Mouse (Mus musculus) testis, adult 2 months (tissue): ENCODE measurements around the gene Mapk1ip1l. TPM values are rescaled to one million over a fixed set of nuclear protein-coding genes. Genes with fewer than 3 reads are reported as not detected.

Source experiments
- H3K27ac ChIP-seq: fragments of 200-500 bp; 2 replicates; pipeline ENCODE4 v1.5.1; 2012; ENCODE audit warnings: low read depth, low read length; ENCODE audit not compliant: control insufficient read depth, insufficient read depth
- H3K27me3 ChIP-seq: fragments of 200-500 bp; 2 replicates; pipeline ENCODE4 v1.6.1; 2012; ENCODE audit warnings: mild to moderate bottlenecking, low read length, moderate library complexity; ENCODE audit not compliant: control insufficient read depth, insufficient read depth
- H3K36me3 ChIP-seq: fragments of 200-500 bp; 2 replicates; pipeline ENCODE4 v1.6.1; 2012; ENCODE audit warnings: mild to moderate bottlenecking, low read length; ENCODE audit not compliant: control insufficient read depth, insufficient read depth
- H3K4me1 ChIP-seq: fragments of 200-500 bp; 2 replicates; pipeline ENCODE4 v1.6.1; 2012; ENCODE audit warnings: low read length; ENCODE audit not compliant: control insufficient read depth, insufficient read depth
- H3K4me3 ChIP-seq: fragments of 200-500 bp; 2 replicates; pipeline ENCODE4 v1.5.1; 2012; ENCODE audit warnings: low read depth, mild to moderate bottlenecking, low read length, moderate library complexity, mixed read lengths; ENCODE audit not compliant: control insufficient read depth
- CTCF ChIP-seq: fragments of 200-500 bp; IDR thresholded peaks from 2 replicates; pipeline ENCODE4 v1.5.1; 2012; ENCODE audit warnings: low read depth, mild to moderate bottlenecking, inconsistent platforms, low read length, moderate library complexity; ENCODE audit not compliant: control insufficient read depth, insufficient read depth, insufficient replicate concordance
- POLR2A ChIP-seq: fragments of 200-500 bp; IDR thresholded peaks from 2 replicates; pipeline ENCODE4 v1.6.1; 2012; ENCODE audit warnings: low read depth, mild to moderate bottlenecking, inconsistent platforms, low read length, moderate library complexity; ENCODE audit not compliant: control insufficient read depth
- polyA plus RNA-seq: library from polyadenylated mRNA; depleted of rRNA; stranded (reverse); fragments of >200 nt; gene quantifications from 2 replicates; pipeline ENCODE4 v1.2.3, GENCODE M21; 2012; rRNA removed

Mapk1ip1l gene
- polyA plus RNA-seq, 1 experiment = 41.8 TPM

GRCm38 (mm10) chr14:47364742-47365449, 66.8 kb downstream of the Mapk1ip1l start:
- H3K4me1 ChIP-seq = peaks cover 7% of the 10 kb centered on the region
- H3K4me3 ChIP-seq = peak overlapping the region; percentile 28
- no peaks in the 10 kb centered on the region for H3K36me3 ChIP-seq
- TF ChIP-seq CTCF (no peak), POLR2A (no peak)
- no peak overlapping the region for H3K27ac ChIP-seq
- no peaks in the 10 kb centered on the region for H3K27me3 ChIP-seq

GRCm38 (mm10) chr14:47366881-47367321, 68.8 kb downstream of the Mapk1ip1l start:
- Histone ChIP-seq H3K4me1 (peaks cover 7% of the 10 kb centered on the region), H3K27ac (no peak overlapping the region), H3K4me3 (no peak overlapping the region), H3K27me3 (no peaks in the 10 kb centered on the region), H3K36me3 (no peaks in the 10 kb centered on the region)
- TF ChIP-seq POLR2A = no peak
- TF ChIP-seq CTCF = no peak

GRCm38 (mm10) chr14:47367461-47367860, 69.4 kb downstream of the Mapk1ip1l start, which contains the start of gene Lgals3:
TSS of gene Lgals3 (plus strand) at chr14:47367751.
- Histone ChIP-seq H3K27ac (no peak within 1 kb of the TSS), H3K4me3 (no peak within 1 kb of the TSS)
- TF ChIP-seq POLR2A = no peak
- TF ChIP-seq CTCF = no peak

GRCm38 (mm10) chr14:47369741-47370140, 71.7 kb downstream of the Mapk1ip1l start:
- Histone ChIP-seq H3K27ac (no peak overlapping the region), H3K4me1 (peaks cover 14% of the 10 kb centered on the region), H3K36me3 (no peaks in the 10 kb centered on the region), H3K27me3 (no peaks in the 10 kb centered on the region), H3K4me3 (no peak overlapping the region)
- TF ChIP-seq CTCF (no peak), POLR2A (no peak)

More at GRCm38 (mm10) chr14:47367461-47367860, 69.4 kb downstream of the Mapk1ip1l start, which contains the start of gene Lgals3:
- H3K27me3 ChIP-seq = no peaks in the 10 kb centered on the region
- H3K36me3 ChIP-seq = no peaks in the 10 kb centered on the region
- peaks cover 7% of the 10 kb centered on the region for H3K4me1 ChIP-seq

GRCm38 (mm10) chr14:47370790-47371189, 72.7 kb downstream of the Mapk1ip1l start:
- Histone ChIP-seq H3K4me3 (no peak overlapping the region), H3K27ac (no peak overlapping the region), H3K27me3 (no peaks in the 10 kb centered on the region), H3K4me1 (peaks cover 14% of the 10 kb centered on the region), H3K36me3 (no peaks in the 10 kb centered on the region)
- no peak for TF ChIP-seq POLR2A
- TF ChIP-seq CTCF = no peak

- H3K27me3 ChIP-seq = no peaks in the 10 kb centered on the region
- H3K4me3 ChIP-seq = no peak overlapping the region
- no peak overlapping the region for H3K27ac ChIP-seq
- TF ChIP-seq CTCF (no peak), POLR2A (no peak)
- H3K4me1 ChIP-seq = peaks cover 14% of the 10 kb centered on the region
- no peaks in the 10 kb centered on the region for H3K36me3 ChIP-seq
Measured at GRCm38 (mm10) chr14:47371689-47372088, 73.6 kb downstream of the Mapk1ip1l start.

Other genes starting within 250 kb of the Mapk1ip1l start
- 0.67 and 0.81 TPM in 2 replicates for gene Gch1, start 108.9 kb upstream of the Mapk1ip1l start, polyA plus RNA-seq
- 3.3 and 4.3 TPM in 2 replicates for gene Wdhd1, start 21.4 kb upstream of the Mapk1ip1l start, polyA plus RNA-seq
- 1.1 and 1.6 TPM in 2 replicates for gene Socs4, start 21.3 kb upstream of the Mapk1ip1l start, polyA plus RNA-seq
- gene Lgals3, start 69.5 kb downstream of the Mapk1ip1l start, polyA plus RNA-seq = 8.9 and 13.5 TPM in 2 replicates
- gene Dlgap5, start 120.1 kb downstream of the Mapk1ip1l start, polyA plus RNA-seq = 5.3 and 5.9 TPM in 2 replicates
- gene Fbxo34, start 152.2 kb downstream of the Mapk1ip1l start, polyA plus RNA-seq = 51.5 and 52.5 TPM in 2 replicates